Mouse (Mus musculus): ENCODE data around the gene Coro6. TPM values are rescaled to one million over a fixed set of nuclear protein-coding genes. Genes with fewer than 3 reads are reported as not detected.

Coro6 gene
- polyA plus RNA-seq, 1 experiment: 50.6 TPM

DNA sequence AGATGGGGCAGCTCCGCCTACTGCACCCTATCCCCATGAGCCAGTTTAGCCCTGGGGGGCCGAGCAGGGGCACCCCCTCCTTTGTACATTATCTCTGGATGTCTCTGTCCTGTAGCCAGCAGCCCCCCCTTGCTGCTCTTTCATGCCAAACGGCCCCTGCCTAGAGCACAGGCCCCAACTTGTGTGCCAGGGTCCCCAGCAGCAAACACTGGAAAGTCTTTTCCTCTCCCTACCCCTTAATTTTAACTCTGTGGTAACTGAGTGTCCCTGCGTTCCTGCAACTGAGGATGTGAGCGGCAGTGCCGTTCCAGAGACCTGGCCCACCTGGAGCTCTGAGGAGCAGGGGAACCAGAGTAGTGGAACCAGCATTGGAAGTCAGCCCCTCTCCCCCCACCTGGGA, 44.7 kb downstream of the Coro6 start:
- no peak overlapping the region for H3ac ChIP-seq (ENCODE audit: control insufficient read depth, insufficient read length)

DNA sequence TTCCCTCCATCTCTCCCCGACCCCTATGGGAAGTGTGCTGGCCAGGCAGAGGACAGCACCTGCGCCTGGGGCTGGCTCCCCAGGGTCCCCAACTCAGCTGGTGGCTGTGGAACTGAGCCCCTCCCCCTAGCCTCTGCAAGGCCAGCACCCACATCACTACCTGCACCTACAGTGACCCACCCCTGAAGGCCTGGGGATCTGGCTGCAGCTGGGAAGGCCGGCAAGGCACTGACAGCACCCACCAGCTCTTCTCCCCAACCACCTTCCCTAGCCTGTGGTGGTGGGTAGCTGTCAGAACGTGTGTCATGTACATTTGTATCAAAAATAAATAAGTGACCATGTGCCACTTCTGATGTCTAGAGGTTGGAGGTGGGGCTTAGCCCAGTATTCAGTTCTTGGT, 45.2 kb downstream of the Coro6 start:
- H3K27me3 ChIP-seq (ENCODE audit: control insufficient read depth, insufficient read depth, insufficient read length): no peaks in the 10 kb centered on the region
- no peak for TF ChIP-seq POLR2A (IDR thresholded peaks at IDR 0.05; ENCODE audit: insufficient read length, low read depth)
- TF ChIP-seq POLR2AphosphoS2 (IDR thresholded peaks at IDR 0.05; ENCODE audit: insufficient read length, low read depth): peak; percentile 20
- no peak overlapping the region for H3K4me3 ChIP-seq
- no peak overlapping the region for H3ac ChIP-seq (ENCODE audit: control insufficient read depth, insufficient read length)
- peaks cover 16% of the 10 kb centered on the region for H3K36me3 ChIP-seq (ENCODE audit: control insufficient read depth, insufficient read depth)
- H3K79me2 ChIP-seq (ENCODE audit: control insufficient read depth, insufficient read depth): no peaks in the 10 kb centered on the region
- H3K4me2 ChIP-seq (ENCODE audit: low read depth): no peak overlapping the region

More for the DNA sequence above, 44.7 kb downstream of the Coro6 start:
- Histone ChIP-seq H3K4me2 (ENCODE audit: low read depth) (no peak overlapping the region), H3K36me3 (ENCODE audit: control insufficient read depth, insufficient read depth) (peaks cover 21% of the 10 kb centered on the region), H3K27me3 (ENCODE audit: control insufficient read depth, insufficient read depth, insufficient read length) (no peaks in the 10 kb centered on the region), H3K4me3 (no peak overlapping the region), H3K79me2 (ENCODE audit: control insufficient read depth, insufficient read depth) (no peaks in the 10 kb centered on the region)
- no peak for TF ChIP-seq MYOG (IDR thresholded peaks at IDR 0.05; ENCODE audit: control insufficient read depth in 1 of 3, insufficient read depth in 1 of 3, insufficient read length in 2 of 3, low read depth in 2 of 3)

DNA sequence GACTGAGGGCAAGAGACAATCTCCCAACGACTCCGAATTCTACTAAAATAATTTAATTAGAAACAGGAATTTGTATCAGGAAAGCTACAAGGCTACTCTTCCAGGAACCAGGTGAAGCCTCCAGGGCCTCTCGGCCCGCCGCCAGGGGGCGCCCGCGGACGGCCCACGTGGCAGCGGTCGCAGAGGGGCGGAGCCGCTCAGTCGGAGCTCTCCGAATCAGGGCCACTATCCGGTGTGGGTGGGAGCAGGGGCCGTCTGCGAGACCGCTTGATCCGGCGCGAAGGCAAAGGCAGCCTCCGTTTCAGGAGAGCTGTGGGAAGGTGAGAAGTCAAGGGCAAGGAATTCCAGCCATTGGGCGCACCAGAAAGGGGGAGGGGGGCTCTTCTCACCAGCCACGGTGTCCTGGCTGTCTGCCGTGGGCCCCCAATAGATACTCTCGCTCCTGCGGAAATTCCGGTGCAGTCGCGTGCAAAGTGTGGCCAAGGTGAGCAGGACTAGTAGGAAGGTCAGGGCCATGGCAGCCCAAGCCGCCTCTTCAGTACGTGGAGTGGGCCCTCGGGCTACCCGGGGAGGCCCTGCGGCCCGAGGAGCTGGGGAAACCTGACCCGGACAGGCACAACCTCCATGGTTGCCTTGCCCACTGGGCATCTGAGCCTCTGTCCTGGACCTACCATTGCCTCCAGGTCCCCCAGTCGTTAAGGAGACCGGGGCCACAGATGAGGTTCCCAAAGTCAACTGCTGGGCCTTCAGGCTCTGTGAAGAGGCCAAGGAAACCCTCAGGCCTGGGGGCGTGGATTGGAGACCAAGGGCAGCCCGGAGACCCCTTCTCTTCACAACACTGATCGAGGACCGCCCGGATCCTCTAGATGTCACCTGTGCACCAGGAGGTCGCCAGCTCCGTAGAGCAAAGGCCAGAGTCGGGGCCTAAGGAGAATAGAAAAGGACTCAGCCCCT, 46.1 kb downstream of the Coro6 start:
- H3K36me3 ChIP-seq (ENCODE audit: control insufficient read depth, insufficient read depth): peaks cover 14% of the 10 kb centered on the region
- H3K4me2 ChIP-seq (ENCODE audit: low read depth): peak overlapping the region; percentile 34
- no peaks in the 10 kb centered on the region for H3K79me2 ChIP-seq (ENCODE audit: control insufficient read depth, insufficient read depth)
- H3ac ChIP-seq (ENCODE audit: control insufficient read depth, insufficient read length): no peak overlapping the region
- no peaks in the 10 kb centered on the region for H3K27me3 ChIP-seq (ENCODE audit: control insufficient read depth, insufficient read depth, insufficient read length)
- no peak overlapping the region for H3K4me3 ChIP-seq
- TF ChIP-seq MYOG (IDR thresholded peaks at IDR 0.05; ENCODE audit: control insufficient read depth in 1 of 3, insufficient read depth in 1 of 3, insufficient read length in 2 of 3, low read depth in 2 of 3): peak in 1 of 3 experiments; percentile 10
- no peak for TF ChIP-seq POLR2AphosphoS2 (IDR thresholded peaks at IDR 0.05; ENCODE audit: insufficient read length, low read depth)
- TF ChIP-seq USF1 (IDR thresholded peaks at IDR 0.05; ENCODE audit: low read depth): peak; percentile 62
- TF ChIP-seq REST (IDR thresholded peaks at IDR 0.05; ENCODE audit: insufficient read depth, insufficient read length): no peak

DNA sequence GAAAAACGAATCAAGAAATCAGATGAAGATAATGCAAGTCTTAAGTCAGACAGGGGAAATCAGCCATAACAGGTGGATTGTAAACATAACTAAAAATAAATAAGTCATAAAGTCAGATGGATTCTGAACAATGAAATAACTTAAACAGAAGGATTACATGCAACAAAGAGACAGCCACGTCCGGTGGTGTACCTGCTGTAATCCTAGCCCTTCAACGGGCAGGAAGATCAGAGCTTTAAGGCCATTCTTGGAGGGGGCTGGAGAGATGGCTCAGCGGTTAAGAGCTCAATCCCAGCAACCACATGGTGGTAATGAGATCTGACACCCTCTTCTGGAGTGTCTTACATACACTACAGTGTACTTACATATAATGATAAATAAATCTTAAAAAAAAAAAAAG, 49.1 kb downstream of the Coro6 start:
- no peaks in the 10 kb centered on the region for H3K79me2 ChIP-seq (ENCODE audit: control insufficient read depth, insufficient read depth)
- no peak for TF ChIP-seq REST (IDR thresholded peaks at IDR 0.05; ENCODE audit: insufficient read depth, insufficient read length)
- no peak for TF ChIP-seq TCF3 (IDR thresholded peaks at IDR 0.05; ENCODE audit: insufficient read length, low read depth)
- TF ChIP-seq POLR2AphosphoS2 (IDR thresholded peaks at IDR 0.05; ENCODE audit: insufficient read length, low read depth): no peak
- no peak for TF ChIP-seq USF1 (IDR thresholded peaks at IDR 0.05; ENCODE audit: low read depth)
- TF ChIP-seq CEBPB (IDR thresholded peaks at IDR 0.05; ENCODE audit: insufficient read depth, poor library complexity, severe bottlenecking): no peak
- TF ChIP-seq TCF12 (IDR thresholded peaks at IDR 0.05; ENCODE audit: insufficient read depth, poor library complexity, severe bottlenecking): no peak
- H3K27me3 ChIP-seq (ENCODE audit: control insufficient read depth, insufficient read depth, insufficient read length): no peaks in the 10 kb centered on the region
- H3ac ChIP-seq (ENCODE audit: control insufficient read depth, insufficient read length): no peak overlapping the region
- H3K4me2 ChIP-seq (ENCODE audit: low read depth): peak overlapping the region; percentile 98
- peaks cover 5% of the 10 kb centered on the region for H3K36me3 ChIP-seq (ENCODE audit: control insufficient read depth, insufficient read depth)
- no peak overlapping the region for H3K4me3 ChIP-seq

DNA sequence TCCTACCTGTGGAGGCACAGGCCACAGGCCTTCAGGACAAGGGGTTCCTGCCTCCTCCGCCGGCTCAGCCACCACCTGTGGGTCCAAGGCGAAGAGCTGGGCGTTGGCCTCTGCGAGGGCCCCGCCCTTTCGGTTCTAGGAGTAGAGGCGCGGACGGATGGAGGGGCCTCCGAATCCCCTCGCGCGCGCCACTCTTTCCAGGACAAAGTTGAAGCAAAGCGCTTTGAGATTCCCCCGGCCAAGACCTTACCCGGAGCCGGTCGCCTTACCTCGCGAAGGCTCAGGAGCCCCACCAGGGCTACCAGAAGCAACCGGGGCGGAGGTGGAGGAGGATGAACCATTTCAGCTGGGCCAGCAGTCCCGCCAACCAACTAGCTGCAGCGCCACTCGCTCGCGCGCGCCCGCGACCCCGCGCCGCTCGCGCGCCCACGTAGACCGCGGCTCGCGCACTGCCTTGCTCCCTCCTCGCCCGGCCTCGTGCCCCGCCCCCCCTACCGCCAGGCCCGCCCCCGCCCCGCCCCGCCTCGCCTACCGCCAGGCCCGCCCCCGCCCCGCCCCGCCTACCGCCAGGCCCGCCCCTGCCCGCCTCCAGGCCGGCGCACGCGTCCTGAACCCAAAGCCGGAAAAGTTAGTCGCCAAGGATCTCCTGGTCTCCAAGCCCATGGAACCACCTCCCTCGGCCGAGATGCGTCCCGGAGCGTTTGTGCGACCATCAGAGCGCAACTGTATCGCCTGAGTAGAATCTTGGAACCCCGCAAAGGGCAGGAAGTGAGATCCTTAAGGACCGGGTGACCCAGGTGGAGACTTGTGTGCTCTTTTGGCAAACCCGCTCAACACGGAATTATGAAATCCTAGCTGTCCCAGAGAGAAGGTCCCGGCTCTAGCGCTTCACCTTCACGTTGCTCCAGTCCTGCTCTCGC, 50.9 kb downstream of the Coro6 start:
- Histone ChIP-seq H3ac (ENCODE audit: control insufficient read depth, insufficient read length) (peak overlapping the region; percentile 9), H3K36me3 (ENCODE audit: control insufficient read depth, insufficient read depth) (no peaks in the 10 kb centered on the region), H3K4me2 (ENCODE audit: low read depth) (peak overlapping the region; percentile 98), H3K27me3 (ENCODE audit: control insufficient read depth, insufficient read depth, insufficient read length) (no peaks in the 10 kb centered on the region), H3K4me3 (peak overlapping the region; percentile 70), H3K79me2 (ENCODE audit: control insufficient read depth, insufficient read depth) (no peaks in the 10 kb centered on the region)
- no peak for TF ChIP-seq USF1 (IDR thresholded peaks at IDR 0.05; ENCODE audit: low read depth)
- peak; percentile 85 for TF ChIP-seq POLR2A (IDR thresholded peaks at IDR 0.05; ENCODE audit: insufficient read length, low read depth)
- TF ChIP-seq CEBPB (IDR thresholded peaks at IDR 0.05; ENCODE audit: insufficient read depth, poor library complexity, severe bottlenecking): no peak
- TF ChIP-seq REST (IDR thresholded peaks at IDR 0.05; ENCODE audit: insufficient read depth, insufficient read length): no peak
- TF ChIP-seq MYOD1 (IDR thresholded peaks at IDR 0.05; ENCODE audit: control insufficient read depth in 1 of 3, insufficient read length in 2 of 3, low read depth in 2 of 3): peak in 1 of 3 experiments; percentile 25
- no peak for TF ChIP-seq MAX (IDR thresholded peaks at IDR 0.05; ENCODE audit: low read depth)
- TF ChIP-seq POLR2AphosphoS2 (IDR thresholded peaks at IDR 0.05; ENCODE audit: insufficient read length, low read depth): peak; percentile 79
